Mouse (Mus musculus): ENCODE measurements around the gene Syn2. TPM values are rescaled to one million over a fixed set of nuclear protein-coding genes. Genes with fewer than 3 reads are reported as not detected.

Syn2 gene
- polyA plus RNA-seq, 1 experiment from 2014 or later, result 1.7 TPM

DNA sequence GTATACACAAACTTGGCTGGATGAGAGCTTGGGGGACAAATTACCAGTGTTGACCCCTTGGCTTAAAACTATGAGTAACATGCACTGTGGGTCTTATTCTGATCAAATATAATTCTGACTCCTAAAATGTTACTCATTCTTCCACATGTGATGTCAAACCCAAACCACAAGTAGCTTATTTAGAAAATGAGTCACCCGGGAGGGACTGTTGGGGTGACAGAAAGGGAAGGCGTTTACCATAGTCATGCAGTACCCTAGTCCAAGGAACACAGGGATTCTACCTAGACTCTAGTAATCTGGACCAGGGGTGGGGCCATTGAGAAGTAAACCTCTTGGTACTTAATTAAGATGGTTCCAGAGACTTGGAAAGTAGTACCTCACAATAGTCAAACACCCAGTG is 149.5 kb downstream of the Syn2 start:
- no peak overlapping the region for H3K9ac ChIP-seq (ENCODE audit: low read length)
- H3K4me1 ChIP-seq (replicated peaks; ENCODE audit: control insufficient read depth, insufficient read depth, low read length), result no peaks in the 10 kb centered on the region
- H3K4me3 ChIP-seq (ENCODE audit: low read depth, low read length), result no peak overlapping the region
- H3K9me3 ChIP-seq (ENCODE audit: control insufficient read depth, low read length), result no peaks in the 10 kb centered on the region
- DNase-seq (ENCODE audit: low spot score) (no peak), ATAC-seq (replicated peaks; ENCODE audit: low FRiP score) (no peak)
- H3K27me3 ChIP-seq (ENCODE audit: control insufficient read depth, insufficient read depth, low read length), result no peaks in the 10 kb centered on the region
- no peak overlapping the region for H3K27ac ChIP-seq (ENCODE audit: low read depth, low read length)
- no peak overlapping the region for H3K4me2 ChIP-seq (ENCODE audit: low read depth, low read length, severe bottlenecking)
- no peaks in the 10 kb centered on the region for H3K36me3 ChIP-seq (ENCODE audit: control insufficient read depth, insufficient read depth, low read length)
- 84% methylated on average over 2 of the region's 2 CpGs for WGBS

- DNase-seq (ENCODE audit: low spot score), result no peak
- H3K9ac ChIP-seq (ENCODE audit: low read length), result no peak overlapping the region
- H3K9me3 ChIP-seq (ENCODE audit: control insufficient read depth, low read length), result no peaks in the 10 kb centered on the region
- no peaks in the 10 kb centered on the region for H3K36me3 ChIP-seq (ENCODE audit: control insufficient read depth, insufficient read depth, low read length)
- 88% methylated on average over 6 of the region's 6 CpGs for WGBS
- no peak overlapping the region for H3K27ac ChIP-seq (ENCODE audit: low read depth, low read length)
- no peaks in the 10 kb centered on the region for H3K27me3 ChIP-seq (ENCODE audit: control insufficient read depth, insufficient read depth, low read length)
- no peak overlapping the region for H3K4me2 ChIP-seq (ENCODE audit: low read depth, low read length, severe bottlenecking)
- H3K4me3 ChIP-seq (ENCODE audit: low read depth, low read length), result no peak overlapping the region
- no peaks in the 10 kb centered on the region for H3K4me1 ChIP-seq (replicated peaks; ENCODE audit: control insufficient read depth, insufficient read depth, low read length)
- no peak for ATAC-seq (replicated peaks; ENCODE audit: low FRiP score)
Measured at GRCm38 (mm10) chr6:115286441-115286840, 151.7 kb downstream of the Syn2 start.

- no peak for ATAC-seq (replicated peaks; ENCODE audit: low FRiP score)
- no peak for DNase-seq (ENCODE audit: low spot score)
- no peak overlapping the region for H3K27ac ChIP-seq (ENCODE audit: low read depth, low read length)
- H3K9me3 ChIP-seq (ENCODE audit: control insufficient read depth, low read length), result no peaks in the 10 kb centered on the region
- no peak overlapping the region for H3K9ac ChIP-seq (ENCODE audit: low read length)
- H3K4me2 ChIP-seq (ENCODE audit: low read depth, low read length, severe bottlenecking), result no peak overlapping the region
- 90% methylated on average over 3 of the region's 3 CpGs for WGBS
- no peaks in the 10 kb centered on the region for H3K4me1 ChIP-seq (replicated peaks; ENCODE audit: control insufficient read depth, insufficient read depth, low read length)
- no peaks in the 10 kb centered on the region for H3K27me3 ChIP-seq (ENCODE audit: control insufficient read depth, insufficient read depth, low read length)
- no peak overlapping the region for H3K4me3 ChIP-seq (ENCODE audit: low read depth, low read length)
- H3K36me3 ChIP-seq (ENCODE audit: control insufficient read depth, insufficient read depth, low read length), result no peaks in the 10 kb centered on the region
Measured at GRCm38 (mm10) chr6:115288223-115288622, 153.5 kb downstream of the Syn2 start.

GRCm38 (mm10) chr6:115290561-115290960 is 155.9 kb downstream of the Syn2 start:
- Histone ChIP-seq H3K36me3 (ENCODE audit: control insufficient read depth, insufficient read depth, low read length) (no peaks in the 10 kb centered on the region), H3K4me1 (replicated peaks; ENCODE audit: control insufficient read depth, insufficient read depth, low read length) (no peaks in the 10 kb centered on the region), H3K27me3 (ENCODE audit: control insufficient read depth, insufficient read depth, low read length) (no peaks in the 10 kb centered on the region), H3K4me3 (ENCODE audit: low read depth, low read length) (no peak overlapping the region), H3K4me2 (ENCODE audit: low read depth, low read length, severe bottlenecking) (no peak overlapping the region), H3K9ac (ENCODE audit: low read length) (no peak overlapping the region), H3K9me3 (ENCODE audit: control insufficient read depth, low read length) (no peaks in the 10 kb centered on the region), H3K27ac (ENCODE audit: low read depth, low read length) (no peak overlapping the region)
- 81% methylated on average over 5 of the region's 5 CpGs for WGBS
- ATAC-seq (replicated peaks; ENCODE audit: low FRiP score) (no peak), DNase-seq (ENCODE audit: low spot score) (no peak)

- DNase-seq (ENCODE audit: low spot score) (no peak), ATAC-seq (replicated peaks; ENCODE audit: low FRiP score) (no peak)
Measured at GRCm38 (mm10) chr6:115291068-115291467, 156.4 kb downstream of the Syn2 start.

DNA sequence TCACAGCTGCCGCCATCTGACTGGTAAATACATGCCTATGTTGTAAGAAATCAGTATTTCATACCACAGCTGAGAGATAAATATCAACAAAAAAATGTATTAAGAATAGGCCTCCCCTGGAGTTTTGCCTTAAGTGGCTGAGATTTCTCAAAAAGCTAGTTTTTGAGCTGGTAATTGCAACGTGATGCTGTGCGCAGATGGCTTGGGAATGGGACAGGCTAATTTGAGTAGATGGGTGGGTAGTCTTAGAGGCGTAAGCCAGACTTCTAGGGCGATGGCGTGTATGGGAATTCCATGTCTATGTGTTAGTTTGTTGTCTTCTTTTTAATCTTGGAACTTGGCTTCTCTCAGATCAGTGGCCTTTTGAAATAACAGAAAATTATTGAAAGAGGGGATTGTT is 157.1 kb downstream of the Syn2 start:
- ATAC-seq (replicated peaks; ENCODE audit: low FRiP score) (no peak), DNase-seq (ENCODE audit: low spot score) (no peak)
- Histone ChIP-seq H3K9ac (ENCODE audit: low read length) (no peak overlapping the region), H3K4me2 (ENCODE audit: low read depth, low read length, severe bottlenecking) (no peak overlapping the region), H3K36me3 (ENCODE audit: control insufficient read depth, insufficient read depth, low read length) (no peaks in the 10 kb centered on the region), H3K27me3 (ENCODE audit: control insufficient read depth, insufficient read depth, low read length) (no peaks in the 10 kb centered on the region), H3K4me3 (ENCODE audit: low read depth, low read length) (no peak overlapping the region), H3K27ac (ENCODE audit: low read depth, low read length) (no peak overlapping the region), H3K4me1 (replicated peaks; ENCODE audit: control insufficient read depth, insufficient read depth, low read length) (no peaks in the 10 kb centered on the region), H3K9me3 (ENCODE audit: control insufficient read depth, low read length) (no peaks in the 10 kb centered on the region)
- WGBS, result 88% methylated on average over 6 of the region's 6 CpGs

More at GRCm38 (mm10) chr6:115291068-115291467, 156.4 kb downstream of the Syn2 start:
- Histone ChIP-seq H3K9me3 (ENCODE audit: control insufficient read depth, low read length) (no peaks in the 10 kb centered on the region), H3K36me3 (ENCODE audit: control insufficient read depth, insufficient read depth, low read length) (no peaks in the 10 kb centered on the region), H3K4me2 (ENCODE audit: low read depth, low read length, severe bottlenecking) (no peak overlapping the region), H3K4me1 (replicated peaks; ENCODE audit: control insufficient read depth, insufficient read depth, low read length) (no peaks in the 10 kb centered on the region), H3K9ac (ENCODE audit: low read length) (no peak overlapping the region), H3K27me3 (ENCODE audit: control insufficient read depth, insufficient read depth, low read length) (no peaks in the 10 kb centered on the region), H3K27ac (ENCODE audit: low read depth, low read length) (no peak overlapping the region), H3K4me3 (ENCODE audit: low read depth, low read length) (no peak overlapping the region)
- 92% methylated on average over 2 of the region's 2 CpGs for WGBS

DNA sequence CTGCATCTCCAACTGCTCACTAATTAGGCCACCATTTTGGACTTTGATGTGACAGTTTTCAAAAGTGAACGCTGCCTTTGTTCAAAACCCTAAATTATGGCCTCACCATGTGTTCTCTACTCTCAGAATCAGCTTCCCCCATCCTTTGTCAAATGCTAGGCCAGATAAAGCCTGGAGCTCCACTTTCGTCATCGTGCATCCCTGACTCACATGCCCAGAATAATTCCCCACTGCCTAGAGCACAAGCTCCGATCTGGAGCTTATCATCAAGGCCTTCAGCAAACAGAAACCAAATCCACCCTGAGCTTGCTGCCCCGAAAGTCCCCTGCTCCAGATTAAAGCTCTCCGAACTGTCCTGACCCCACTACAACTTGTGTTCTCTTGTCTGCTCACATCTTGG is 157.9 kb downstream of the Syn2 start:
- H3K27ac ChIP-seq (ENCODE audit: low read depth, low read length), result no peak overlapping the region
- no peak for ATAC-seq (replicated peaks; ENCODE audit: low FRiP score)
- no peak for DNase-seq (ENCODE audit: low spot score)
- no peaks in the 10 kb centered on the region for H3K9me3 ChIP-seq (ENCODE audit: control insufficient read depth, low read length)
- H3K4me2 ChIP-seq (ENCODE audit: low read depth, low read length, severe bottlenecking), result no peak overlapping the region
- no peak overlapping the region for H3K4me3 ChIP-seq (ENCODE audit: low read depth, low read length)
- no peaks in the 10 kb centered on the region for H3K36me3 ChIP-seq (ENCODE audit: control insufficient read depth, insufficient read depth, low read length)
- no peaks in the 10 kb centered on the region for H3K27me3 ChIP-seq (ENCODE audit: control insufficient read depth, insufficient read depth, low read length)
- no peak overlapping the region for H3K9ac ChIP-seq (ENCODE audit: low read length)
- 71% methylated on average over 6 of the region's 6 CpGs for WGBS
- no peaks in the 10 kb centered on the region for H3K4me1 ChIP-seq (replicated peaks; ENCODE audit: control insufficient read depth, insufficient read depth, low read length)

DNA sequence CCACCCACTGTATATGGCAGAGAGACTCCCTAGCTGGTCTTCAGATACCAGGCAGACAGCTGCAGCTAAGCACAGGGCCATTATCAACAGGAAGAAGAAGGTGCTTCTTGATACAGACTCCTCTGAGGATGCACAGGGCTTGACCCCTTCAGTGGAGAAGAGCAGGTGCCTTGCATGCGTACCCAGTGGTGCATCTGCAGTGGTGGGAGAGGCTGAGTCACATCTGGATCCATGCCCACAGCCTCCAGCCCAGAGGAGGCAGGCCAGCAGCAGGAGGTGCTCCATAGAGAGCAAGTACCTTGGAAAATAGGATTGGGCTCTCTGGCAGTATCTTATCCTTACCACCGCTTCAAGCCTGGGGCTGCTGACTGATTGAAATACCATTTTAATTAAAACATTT is 159.2 kb downstream of the Syn2 start:
- Histone ChIP-seq H3K4me1 (replicated peaks; ENCODE audit: control insufficient read depth, insufficient read depth, low read length) (no peaks in the 10 kb centered on the region), H3K4me3 (ENCODE audit: low read depth, low read length) (no peak overlapping the region), H3K36me3 (ENCODE audit: control insufficient read depth, insufficient read depth, low read length) (no peaks in the 10 kb centered on the region), H3K27ac (ENCODE audit: low read depth, low read length) (no peak overlapping the region), H3K4me2 (ENCODE audit: low read depth, low read length, severe bottlenecking) (no peak overlapping the region), H3K27me3 (ENCODE audit: control insufficient read depth, insufficient read depth, low read length) (no peaks in the 10 kb centered on the region), H3K9ac (ENCODE audit: low read length) (no peak overlapping the region), H3K9me3 (ENCODE audit: control insufficient read depth, low read length) (no peaks in the 10 kb centered on the region)
- no peak for DNase-seq (ENCODE audit: low spot score)
- WGBS, result 83% methylated on average over 2 of the region's 2 CpGs
- no peak for ATAC-seq (replicated peaks; ENCODE audit: low FRiP score)

DNA sequence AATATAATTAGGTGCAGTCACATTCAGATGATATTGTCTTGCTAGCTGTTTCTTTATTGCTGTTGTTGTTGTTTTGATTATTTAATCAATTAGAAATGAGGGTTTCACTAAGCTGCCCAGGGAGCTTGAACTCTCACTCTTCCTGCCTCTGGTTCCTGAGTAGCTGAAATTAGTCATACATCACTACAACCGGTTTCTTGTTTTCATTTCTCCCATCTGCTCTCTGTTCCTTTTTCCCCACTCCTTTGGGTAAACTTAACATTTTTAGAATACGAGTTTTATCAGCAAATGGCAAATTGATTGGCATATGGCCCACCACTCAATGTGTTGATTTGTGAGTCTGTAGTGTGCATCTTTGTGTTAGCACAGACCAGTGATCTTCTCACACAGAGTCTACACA is 172.4 kb downstream of the Syn2 start:
- no peak overlapping the region for H3K4me3 ChIP-seq (ENCODE audit: low read depth, low read length)
- WGBS, result 87% methylated on average over 2 of the region's 2 CpGs
- H3K9ac ChIP-seq (ENCODE audit: low read length), result no peak overlapping the region
- H3K27me3 ChIP-seq (ENCODE audit: control insufficient read depth, insufficient read depth, low read length), result no peaks in the 10 kb centered on the region
- H3K27ac ChIP-seq (ENCODE audit: low read depth, low read length), result no peak overlapping the region
- ATAC-seq (replicated peaks; ENCODE audit: low FRiP score) (no peak), DNase-seq (ENCODE audit: low spot score) (no peak)
- H3K4me2 ChIP-seq (ENCODE audit: low read depth, low read length, severe bottlenecking), result no peak overlapping the region
- H3K4me1 ChIP-seq (replicated peaks; ENCODE audit: control insufficient read depth, insufficient read depth, low read length), result no peaks in the 10 kb centered on the region
- no peaks in the 10 kb centered on the region for H3K9me3 ChIP-seq (ENCODE audit: control insufficient read depth, low read length)
- H3K36me3 ChIP-seq (ENCODE audit: control insufficient read depth, insufficient read depth, low read length), result no peaks in the 10 kb centered on the region

Data from forebrain, embryonic 11.5 days (tissue).